Comparison of ENCODE assay signal across 8 mouse cellular contexts in the genomic region with DNA sequence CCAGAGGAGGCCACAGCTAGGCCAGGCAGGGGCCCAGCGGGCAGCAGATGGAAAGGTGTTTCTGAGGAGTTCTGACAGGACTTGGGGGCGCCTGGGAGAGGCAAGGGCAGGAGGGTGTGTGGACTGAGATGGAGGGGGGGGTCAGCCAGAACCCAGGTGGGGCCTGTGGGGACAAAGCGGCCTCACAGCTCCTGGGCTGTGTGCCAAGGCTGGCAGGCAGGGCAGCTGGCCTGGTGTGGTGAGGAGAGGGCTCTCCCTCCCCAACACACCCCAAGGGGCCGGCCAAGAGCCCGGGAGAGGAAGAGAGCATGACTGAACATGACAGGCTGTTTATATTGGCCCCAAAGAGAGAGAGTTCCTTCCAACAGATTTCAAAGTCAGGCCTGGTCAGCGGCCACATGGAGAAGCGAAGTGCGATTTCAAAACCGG. TPM values are rescaled to one million over a fixed set of nuclear protein-coding genes. Genes with fewer than 3 reads are reported as not detected.
DNase-seq lines count a peak whose midpoint lies in the region; ATAC-seq and TF ChIP-seq lines count a peak whose summit lies in the region.

No protein-coding gene starts in this region.

- intact Hi-C loops in gastrocnemius, adult 2 months (cut with DNase I), result no loop called here

- H3K4me2 ChIP-seq in hindbrain, embryonic 12.5 days (replicated peaks), result 0 out of 2 replicates have a peak overlapping the region, but pooled peaks have one; percentile 6
- peak overlapping the region; percentile 20; the same call in 1 of the 2 replicates for H3K4me2 ChIP-seq in stomach, embryonic 14.5 days (replicated peaks; ENCODE audit: low read depth, low read length)

- no peak overlapping the region for H3K9ac ChIP-seq in hindbrain, embryonic 12.5 days
- H3K9ac ChIP-seq in stomach, embryonic 14.5 days (replicated peaks; ENCODE audit: low read depth, low read length), result no peak overlapping the region

- ATAC-seq in hindbrain, embryonic 12.5 days (ENCODE audit: low FRiP score), result peak; percentile 77
- peak; percentile 79 for ATAC-seq in stomach, embryonic 14.5 days (ENCODE audit: insufficient number of reproducible peaks, insufficient read depth, low FRiP score, low read depth)

- H3K9me3 ChIP-seq in hindbrain, embryonic 12.5 days (replicated peaks), result no peaks in the 10 kb centered on the region
- H3K9me3 ChIP-seq in stomach, embryonic 14.5 days (ENCODE audit: control insufficient read depth, low read depth, low read length), result no peaks in the 10 kb centered on the region

- 48% methylated on average over 9 of the region's 9 CpGs for WGBS in hindbrain, embryonic 12.5 days
- 9% methylated on average over 9 of the region's 9 CpGs for WGBS in stomach, embryonic 14.5 days

- peaks cover 47% of the 10 kb centered on the region for H3K4me1 ChIP-seq in hindbrain, embryonic 12.5 days
- peaks cover 28% of the 10 kb centered on the region for H3K4me1 ChIP-seq in stomach, embryonic 14.5 days (ENCODE audit: control insufficient read depth, insufficient read depth, low read length)

- H3K27me3 ChIP-seq in hindbrain, embryonic 12.5 days, result no peaks in the 10 kb centered on the region
- no peaks in the 10 kb centered on the region for H3K27me3 ChIP-seq in stomach, embryonic 14.5 days (ENCODE audit: control insufficient read depth, insufficient read depth, low read length)

- H3K4me3 ChIP-seq in gastrocnemius, adult 2 months, result no peak overlapping the region
- no peak overlapping the region for H3K4me3 ChIP-seq in hindbrain, embryonic 12.5 days
- no peak overlapping the region for H3K4me3 ChIP-seq in stomach, embryonic 14.5 days (ENCODE audit: low read depth, low read length)

- TF ChIP-seq POLR2A in brain, embryonic 14.5 days (IDR thresholded peaks at IDR 0.05; ENCODE audit: borderline replicate concordance, extremely low read depth, insufficient read depth, insufficient read length, poor library complexity, severe bottlenecking), result no peak

- DNase-seq in Muller cell, postnatal 12 days (ENCODE audit: inconsistent ontology term), result peak; percentile 94
- DNase-seq in brain, embryonic 14.5 days (ENCODE audit: low read depth), result peak; percentile 88
- peak; percentile 71 for DNase-seq in gastrocnemius, adult 2 months
- DNase-seq in layer of hippocampus, postnatal 10 days (ENCODE audit: low spot score in 2 of 2), result peak; percentile 58 to 73
- peak; percentile 78 for DNase-seq in lung, postnatal 14 days
- DNase-seq in thymus, postnatal 25 days, result no peak

- H3K27ac ChIP-seq in gastrocnemius, adult 2 months, result no peak overlapping the region
- peak overlapping the region; percentile 66; the same call in 1 of the 2 replicates for H3K27ac ChIP-seq in hindbrain, embryonic 12.5 days
- H3K27ac ChIP-seq in stomach, embryonic 14.5 days (ENCODE audit: low read length), result peak overlapping the region; percentile 83

- TF ChIP-seq CTCF in brain, embryonic 14.5 days (IDR thresholded peaks at IDR 0.05; ENCODE audit: borderline replicate concordance, extremely low read depth, insufficient read depth, insufficient read length), result no peak
- no peak for TF ChIP-seq CTCF in gastrocnemius, adult 2 months (IDR thresholded peaks at IDR 0.05)

- no peaks in the 10 kb centered on the region for H3K36me3 ChIP-seq in hindbrain, embryonic 12.5 days
- no peaks in the 10 kb centered on the region for H3K36me3 ChIP-seq in stomach, embryonic 14.5 days (ENCODE audit: control insufficient read depth, insufficient read depth, low read length)

RNA-seq across cellular contexts. Expression of a gene that starts 25.4 kb away (rescaled TPM):
- 4.9 and 12.9 TPM in 2 replicates for polyA plus RNA-seq in brain, embryonic 14.5 days (2012; rRNA removed)
- total RNA-seq in gastrocnemius, adult 2 months (2021), result 1 to 10 TPM; 5.1 to 5.4 TPM
- polyA plus RNA-seq in hindbrain, embryonic 12.5 days (2016; fragmentation: Nextera tagmentation; extraction: Ambion mirVana), result 15.2 and 16.2 TPM in 2 replicates
- total RNA-seq in layer of hippocampus, postnatal 10 days (2021), result 10 to 100 TPM in 1 of 2 experiments, 1 to 10 TPM in 1; 9.3 to 10.2 TPM
- polyA plus RNA-seq in stomach, embryonic 14.5 days (2014; fragmentation: Nextera tagmentation; extraction: Ambion mirVana), result 4.8 and 8.6 TPM in 2 replicates

RNA-seq across cellular contexts. Expression of a gene that starts 41.7 kb away (rescaled TPM):
- 0.44 and 0.51 TPM in 2 replicates for polyA plus RNA-seq in brain, embryonic 14.5 days (2012; rRNA removed)
- total RNA-seq in gastrocnemius, adult 2 months (2021), result not detected
- polyA plus RNA-seq in hindbrain, embryonic 12.5 days (2016; fragmentation: Nextera tagmentation; extraction: Ambion mirVana), result 0.44 and 0.45 TPM in 2 replicates
- total RNA-seq in layer of hippocampus, postnatal 10 days (2021), result under 1 TPM; 0.80 to 0.98 TPM
- polyA plus RNA-seq in stomach, embryonic 14.5 days (2014; fragmentation: Nextera tagmentation; extraction: Ambion mirVana), result 0.10 and 0.23 TPM in 2 replicates

RNA-seq across cellular contexts. Expression of a gene that starts 49.5 kb away (rescaled TPM):
- polyA plus RNA-seq in brain, embryonic 14.5 days (2012; rRNA removed), result 0.62 and 0.74 TPM in 2 replicates
- total RNA-seq in gastrocnemius, adult 2 months (2021), result not detected
- polyA plus RNA-seq in hindbrain, embryonic 12.5 days (2016; fragmentation: Nextera tagmentation; extraction: Ambion mirVana), result 0.35 and 0.41 TPM in 2 replicates
- not detected for total RNA-seq in layer of hippocampus, postnatal 10 days (2021)
- polyA plus RNA-seq in stomach, embryonic 14.5 days (2014; fragmentation: Nextera tagmentation; extraction: Ambion mirVana), result 2.6 TPM in 2 replicates
